ENCODE assay signal across 9 mouse cellular contexts in genomic region chr8:124792186-124792585, GRCm38 (mm10). TPM values are rescaled to one million over a fixed set of nuclear protein-coding genes. Genes with fewer than 3 reads are reported as not detected.
DNase-seq lines count a peak whose midpoint lies in the region; ATAC-seq and TF ChIP-seq lines count a peak whose summit lies in the region.
"Had no signal": no experiment of that assay in that cellular context is flagged by ENCODE, and none has a peak within 500 bp of the region (broad histone marks: within the 10 kb centered on the region; RNA-seq: fewer than 3 reads in every experiment).

No protein-coding gene starts in this region.

- H3K4me2 ChIP-seq in hindbrain, embryonic 13.5 days: peak overlapping the region; percentile 87
- peak overlapping the region; percentile 100 for H3K4me2 ChIP-seq in limb, embryonic 14.5 days (replicated peaks; ENCODE audit: low read depth, low read length, severe bottlenecking)

- no peak for DNase-seq in frontal cortex, postnatal 25 days (ENCODE audit: low spot score in 2 of 2)
- DNase-seq in A20 (ENCODE audit: low read depth, low spot score): peak; percentile 68
- peak; percentile 75 to 81 for DNase-seq in cerebellum, postnatal 25 days
- peak; percentile 8 for DNase-seq in limb, embryonic 14.5 days (ENCODE audit: low spot score)
- peak; percentile 79 to 83 for DNase-seq in right cerebral cortex, postnatal 10 days (ENCODE audit: low spot score in 2 of 2)
- DNase-seq in spleen, postnatal 14 days (ENCODE audit: low spot score in 2 of 2): no peak

- no peak for TF ChIP-seq POLR2A in limb, embryonic 14.5 days (IDR thresholded peaks at IDR 0.05; ENCODE audit: borderline replicate concordance, extremely low read depth, insufficient read depth, insufficient read length)

- peak overlapping the region; percentile 83 for H3K4me3 ChIP-seq in hindbrain, embryonic 13.5 days
- H3K4me3 ChIP-seq in limb, embryonic 14.5 days (replicated peaks; ENCODE audit: low read length): peak overlapping the region; percentile 60

- WGBS in hindbrain, embryonic 13.5 days: under 1% methylated on average over 32 of the region's 32 CpGs
- WGBS in limb, embryonic 14.5 days: 4% methylated on average over 32 of the region's 32 CpGs

- H3K9me3 ChIP-seq in hindbrain, embryonic 13.5 days: no peaks in the 10 kb centered on the region
- no peaks in the 10 kb centered on the region for H3K9me3 ChIP-seq in limb, embryonic 14.5 days (ENCODE audit: control insufficient read depth, low read length)

- peak overlapping the region; percentile 95 for H3K9ac ChIP-seq in hindbrain, embryonic 13.5 days
- H3K9ac ChIP-seq in limb, embryonic 14.5 days (ENCODE audit: low read depth, low read length, severe bottlenecking): peak overlapping the region; percentile 7; the same call in 1 of the 2 replicates

- H3K27ac ChIP-seq in hindbrain, embryonic 13.5 days: peak overlapping the region; percentile 98
- no peak overlapping the region for H3K27ac ChIP-seq in limb, embryonic 14.5 days (replicated peaks; ENCODE audit: low read depth, low read length)

- peaks cover 41% of the 10 kb centered on the region for H3K27me3 ChIP-seq in hindbrain, embryonic 13.5 days
- peaks cover 63% of the 10 kb centered on the region for H3K27me3 ChIP-seq in limb, embryonic 14.5 days (ENCODE audit: control insufficient read depth, insufficient read depth, low read length)

- H3K36me3 ChIP-seq in hindbrain, embryonic 13.5 days: no peaks in the 10 kb centered on the region
- no peaks in the 10 kb centered on the region for H3K36me3 ChIP-seq in limb, embryonic 14.5 days (ENCODE audit: control insufficient read depth, insufficient read depth, low read length)

- peak; percentile 53 for ATAC-seq in frontal cortex, adult (ENCODE audit: low TSS enrichment)
- peak; percentile 32 for ATAC-seq in hindbrain, embryonic 13.5 days (ENCODE audit: low FRiP score)
- no peak for ATAC-seq in limb, embryonic 14.5 days (ENCODE audit: low FRiP score, low read depth)

- H3K4me1 ChIP-seq in hindbrain, embryonic 13.5 days (replicated peaks): peaks cover 53% of the 10 kb centered on the region
- H3K4me1 ChIP-seq in limb, embryonic 14.5 days (ENCODE audit: control insufficient read depth, insufficient read depth, low read length): peaks cover 22% of the 10 kb centered on the region; the same call in 1 of the 2 replicates

RNA-seq across cellular contexts. Expression of gene Trim67, which starts 0.7 kb away (rescaled TPM):
- 20.5 and 20.6 TPM in 2 replicates for polyA plus RNA-seq in hindbrain, embryonic 13.5 days (2015; fragmentation: Nextera tagmentation; extraction: Ambion mirVana)
- 0.20 and 0.29 TPM in 2 replicates for polyA plus RNA-seq in limb, embryonic 14.5 days (2012; rRNA removed)
- polyA plus RNA-seq in limb, embryonic 14.5 days (2014; fragmentation: Nextera tagmentation; extraction: Ambion mirVana): 0.03 and 0.04 TPM in 2 replicates
- polyA plus RNA-seq: C2C12 had no signal

RNA-seq across cellular contexts. Expression of gene Fam89a, which starts 40.6 kb away (rescaled TPM):
- polyA plus RNA-seq in hindbrain, embryonic 13.5 days (2015; fragmentation: Nextera tagmentation; extraction: Ambion mirVana): 3.1 and 3.2 TPM in 2 replicates
- 4.1 and 4.6 TPM in 2 replicates for polyA plus RNA-seq in limb, embryonic 14.5 days (2012; rRNA removed)
- 3.3 and 3.4 TPM in 2 replicates for polyA plus RNA-seq in limb, embryonic 14.5 days (2014; fragmentation: Nextera tagmentation; extraction: Ambion mirVana)

Comparison
In these comparisons a context has a peak if more than half of its experiments do, and no peak if none do; other contexts are left out.
1. DNase-seq: peak in A20 (single experiment), cerebellum, postnatal 25 days (2 of 2), limb, embryonic 14.5 days (single experiment) and right cerebral cortex, postnatal 10 days (2 of 2); none in frontal cortex, postnatal 25 days (0 of 2) and spleen, postnatal 14 days (0 of 2).
2. RNA of gene Trim67, which starts 0.7 kb away (polyA plus RNA-seq): 20.5 to 20.6 TPM in hindbrain, embryonic 13.5 days; 0.03 to 0.29 TPM in limb, embryonic 14.5 days; every median in the first group is over 10 times any median in the second.